10 mouse cellular contexts compared by ENCODE assay signal in the genomic region with DNA sequence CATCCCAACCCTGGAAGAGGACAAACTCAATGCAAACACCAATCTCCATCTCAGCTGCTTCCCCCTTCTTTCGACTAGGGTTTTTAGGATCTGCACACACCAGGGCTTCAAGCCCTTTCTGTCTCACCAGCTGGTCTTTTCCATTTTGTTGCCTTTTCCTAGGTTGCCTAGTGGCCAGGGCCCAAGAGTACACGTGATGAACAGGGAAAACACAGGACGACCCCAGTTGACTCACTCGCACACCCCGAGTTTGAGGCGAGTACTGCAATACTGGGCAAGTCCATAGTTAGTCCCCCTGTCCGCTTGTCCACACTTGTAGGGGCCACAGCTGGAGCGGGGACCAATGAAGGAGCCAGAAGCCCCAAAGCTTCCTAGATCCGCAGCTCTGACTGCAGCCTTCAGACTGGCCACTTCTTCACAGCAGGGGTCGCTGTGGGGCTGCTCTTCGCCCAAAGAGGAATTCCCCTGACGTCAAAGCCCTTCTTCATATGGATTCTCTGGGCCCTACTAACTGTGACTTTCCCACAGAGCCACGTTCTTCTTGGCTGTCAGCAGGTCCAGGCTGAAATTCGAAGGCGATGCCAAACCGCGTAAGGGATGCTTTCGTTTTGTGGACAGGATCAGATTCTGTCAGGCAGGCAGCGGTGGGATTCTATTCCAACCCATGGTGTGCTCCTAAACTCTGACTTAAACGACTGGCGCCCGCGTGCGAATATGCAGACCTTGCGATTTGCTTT. TPM values are rescaled to one million over a fixed set of nuclear protein-coding genes. Genes with fewer than 3 reads are reported as not detected.
DNase-seq lines count a peak whose midpoint lies in the region; ATAC-seq and TF ChIP-seq lines count a peak whose summit lies in the region.
"Not testable (repeated sequence)": the region's sequence is repeated elsewhere in the genome, so short reads cannot be mapped to it uniquely, and the experiment has no call there.
"Had no signal": no experiment of that assay in that cellular context is flagged by ENCODE, and none has a peak within 500 bp of the region (broad histone marks: within the 10 kb centered on the region; RNA-seq: fewer than 3 reads in every experiment).

A gene (plus strand): TSS at position 687 of the 737 bp plus-strand sequence.

- H3K9me3 ChIP-seq in forebrain, embryonic 10.5 days; heart, postnatal 0 days (replicated peaks; ENCODE audit: control insufficient read depth, low read length); kidney, embryonic 16.5 days (ENCODE audit: low read length); liver, embryonic 12.5 days (replicated peaks); midbrain, embryonic 15.5 days: not testable (repeated sequence)

- 13% methylated on average over 19 of the region's 25 CpGs for WGBS in forebrain, embryonic 10.5 days
- WGBS in heart, postnatal 0 days: 12% methylated on average over 18 of the region's 25 CpGs
- 13% methylated on average over 18 of the region's 25 CpGs for WGBS in kidney, embryonic 16.5 days
- WGBS in liver, embryonic 12.5 days (ENCODE audit: insufficient replicate concordance): 7% methylated on average over 19 of the region's 25 CpGs
- WGBS in midbrain, embryonic 15.5 days: 23% methylated on average over 19 of the region's 25 CpGs

- H3K27me3 ChIP-seq in forebrain, embryonic 10.5 days (ENCODE audit: poor library complexity, severe bottlenecking): peaks cover 22% of the 10 kb centered on the region
- not testable (repeated sequence) for H3K27me3 ChIP-seq in heart, postnatal 0 days (ENCODE audit: control insufficient read depth, insufficient read depth, low read length); kidney, embryonic 16.5 days (ENCODE audit: insufficient read depth, low read length); midbrain, embryonic 15.5 days (replicated peaks)
- H3K27me3 ChIP-seq in liver, embryonic 12.5 days (replicated peaks): peaks cover 20% of the 10 kb centered on the region

- not testable (repeated sequence) for H3K9ac ChIP-seq in heart, postnatal 0 days (replicated peaks; ENCODE audit: low read depth, low read length); kidney, embryonic 16.5 days (replicated peaks; ENCODE audit: low read length); liver, embryonic 12.5 days; midbrain, embryonic 15.5 days

- H3K4me3 ChIP-seq in forebrain, embryonic 10.5 days: peak within 1 kb of the TSS; percentile 33; the same call in 1 of the 2 replicates
- peak within 1 kb of the TSS; percentile 21; the same call in 1 of the 2 replicates for H3K4me3 ChIP-seq in heart, postnatal 0 days (ENCODE audit: low read depth, low read length)
- H3K4me3 ChIP-seq in kidney, embryonic 16.5 days (ENCODE audit: low read length): peak within 1 kb of the TSS; percentile 22; the same call in 1 of the 2 replicates
- H3K4me3 ChIP-seq in liver, embryonic 12.5 days: not testable (repeated sequence)
- peak within 1 kb of the TSS; percentile 26 for H3K4me3 ChIP-seq in midbrain, embryonic 15.5 days

- not testable (repeated sequence) for TF ChIP-seq POLR2A in brain, embryonic 14.5 days (IDR thresholded peaks at IDR 0.05; ENCODE audit: borderline replicate concordance, extremely low read depth, insufficient read depth, insufficient read length, poor library complexity, severe bottlenecking)

- H3K4me1 ChIP-seq in forebrain, embryonic 10.5 days; heart, postnatal 0 days (ENCODE audit: control insufficient read depth, insufficient read depth); kidney, embryonic 16.5 days (ENCODE audit: insufficient read depth, low read length); liver, embryonic 12.5 days; midbrain, embryonic 15.5 days: not testable (repeated sequence)

- peak; percentile 56 for DNase-seq in CD4-positive helper T cell, adult 2 months (ENCODE audit: low read depth, low spot score)
- peak; percentile 52 for DNase-seq in brain, embryonic 14.5 days (ENCODE audit: low read depth)
- peak; percentile 18 for DNase-seq in forebrain, embryonic 10.5 days (ENCODE audit: extremely low spot score, low spot score)
- peak; percentile 6 for DNase-seq in heart, postnatal 0 days (ENCODE audit: low spot score)
- DNase-seq in spleen, adult 12 weeks (ENCODE audit: low spot score): peak; percentile 1

- not testable (repeated sequence) for H3K36me3 ChIP-seq in forebrain, embryonic 10.5 days (replicated peaks); heart, postnatal 0 days (replicated peaks; ENCODE audit: control insufficient read depth, insufficient read depth, low read length); kidney, embryonic 16.5 days (ENCODE audit: insufficient read depth, low read length); liver, embryonic 12.5 days; midbrain, embryonic 15.5 days (replicated peaks)

- not testable (repeated sequence) for TF ChIP-seq EP300 in heart, postnatal 0 days (IDR thresholded peaks at IDR 0.05; ENCODE audit: low read depth)

- H3K4me2 ChIP-seq in heart, postnatal 0 days (ENCODE audit: low read depth, low read length): peak within 1 kb of the TSS; percentile 46
- peak within 1 kb of the TSS; percentile 35; the same call in 1 of the 2 replicates for H3K4me2 ChIP-seq in kidney, embryonic 16.5 days (replicated peaks; ENCODE audit: low read depth, low read length)
- H3K4me2 ChIP-seq in liver, embryonic 12.5 days: peak within 1 kb of the TSS; percentile 41
- H3K4me2 ChIP-seq in midbrain, embryonic 15.5 days: peak within 1 kb of the TSS; percentile 46

- H3K27ac ChIP-seq in forebrain, embryonic 10.5 days; heart, postnatal 0 days (ENCODE audit: low read depth); kidney, embryonic 16.5 days (ENCODE audit: low read length); liver, embryonic 12.5 days; midbrain, embryonic 15.5 days: not testable (repeated sequence)

- TF ChIP-seq CTCF in brain, embryonic 14.5 days (IDR thresholded peaks at IDR 0.05; ENCODE audit: borderline replicate concordance, extremely low read depth, insufficient read depth, insufficient read length): peak; percentile 35; the same call in 1 of the 2 replicates
- peak; percentile 47 for TF ChIP-seq CTCF in heart, postnatal 0 days (IDR thresholded peaks at IDR 0.05; ENCODE audit: low read depth)

- not testable (repeated sequence) for ATAC-seq in heart, postnatal 0 days (ENCODE audit: insufficient read depth, low read depth)
- ATAC-seq in kidney, embryonic 16.5 days (ENCODE audit: low FRiP score, low TSS enrichment): peak; percentile 76
- ATAC-seq in liver, embryonic 12.5 days: peak; percentile 27
- ATAC-seq in midbrain, embryonic 15.5 days (replicated peaks): peak; percentile 46

RNA-seq across cellular contexts. Expression of the gene that starts here (rescaled TPM):
- not detected in 2 replicates for polyA plus RNA-seq in brain, embryonic 14.5 days (2012; rRNA removed)
- not detected in 2 replicates for polyA plus RNA-seq in forebrain, embryonic 10.5 days (2016; fragmentation: Nextera tagmentation; extraction: Ambion mirVana)
- not detected in 2 replicates for total RNA-seq in heart, postnatal 0 days (2014; rRNA removed; ENCODE audit: low replicate concordance)
- polyA plus RNA-seq in heart, postnatal 0 days (2015; fragmentation: Nextera tagmentation; extraction: Ambion mirVana): not detected in 2 replicates
- polyA plus RNA-seq in kidney, embryonic 16.5 days (2015; fragmentation: Nextera tagmentation; extraction: Ambion mirVana): not detected in 2 replicates
- not detected in 2 replicates for polyA plus RNA-seq in liver, embryonic 12.5 days (2016; fragmentation: Nextera tagmentation; extraction: Ambion mirVana)
- polyA plus RNA-seq in midbrain, embryonic 15.5 days (2015; fragmentation: Nextera tagmentation; extraction: Ambion mirVana): not detected in 2 replicates
- total RNA-seq: gastrocnemius, adult 8-10 months; MEL had no signal

Comparison
In these comparisons a context has a peak if more than half of its experiments do, and no peak if none do; other contexts are left out.
1. Peak in DNase-seq in brain, embryonic 14.5 days; RNA of the gene not detected or under 1 TPM.
2. Peak in DNase-seq and H3K4me3 ChIP-seq in forebrain, embryonic 10.5 days; RNA of the gene not detected or under 1 TPM.
3. Peak in DNase-seq, H3K4me3 ChIP-seq and H3K4me2 ChIP-seq in heart, postnatal 0 days; RNA of the gene not detected or under 1 TPM.
4. Peak in ATAC-seq, H3K4me3 ChIP-seq and H3K4me2 ChIP-seq in kidney, embryonic 16.5 days; RNA of the gene not detected or under 1 TPM.
5. Peak in ATAC-seq and H3K4me2 ChIP-seq in liver, embryonic 12.5 days; RNA of the gene not detected or under 1 TPM.
6. Peak in ATAC-seq, H3K4me3 ChIP-seq and H3K4me2 ChIP-seq in midbrain, embryonic 15.5 days; RNA of the gene not detected or under 1 TPM.
7. DNase-seq: peak in every context shown above with its lines; median percentile 56 in CD4-positive helper T cell, adult 2 months; 52 in brain, embryonic 14.5 days; 18 in forebrain, embryonic 10.5 days; 6 in heart, postnatal 0 days; 1 in spleen, adult 12 weeks.